Mouse (Mus musculus) gastrocnemius, postnatal 4 days (tissue): Measurements from ENCODE around the gene Tmem30c. TPM values are rescaled to one million over a fixed set of nuclear protein-coding genes. Genes with fewer than 3 reads are reported as not detected.

Experiments used
- DNase-seq, 2 experiments: peaks; one replicate each; pipeline ENCODE4 v3.0.0; 2021 to 2022; ENCODE audit warnings: low spot score in 2 of 2, mixed read lengths in 2 of 2
- total RNA-seq, 2 experiments: library from RNA; stranded (reverse); gene quantifications; 2 replicates each; pipeline ENCODE4 v1.2.3; 2021

The Tmem30c gene
- total RNA-seq, 2 experiments from 2014 or later, result not detected

DNA sequence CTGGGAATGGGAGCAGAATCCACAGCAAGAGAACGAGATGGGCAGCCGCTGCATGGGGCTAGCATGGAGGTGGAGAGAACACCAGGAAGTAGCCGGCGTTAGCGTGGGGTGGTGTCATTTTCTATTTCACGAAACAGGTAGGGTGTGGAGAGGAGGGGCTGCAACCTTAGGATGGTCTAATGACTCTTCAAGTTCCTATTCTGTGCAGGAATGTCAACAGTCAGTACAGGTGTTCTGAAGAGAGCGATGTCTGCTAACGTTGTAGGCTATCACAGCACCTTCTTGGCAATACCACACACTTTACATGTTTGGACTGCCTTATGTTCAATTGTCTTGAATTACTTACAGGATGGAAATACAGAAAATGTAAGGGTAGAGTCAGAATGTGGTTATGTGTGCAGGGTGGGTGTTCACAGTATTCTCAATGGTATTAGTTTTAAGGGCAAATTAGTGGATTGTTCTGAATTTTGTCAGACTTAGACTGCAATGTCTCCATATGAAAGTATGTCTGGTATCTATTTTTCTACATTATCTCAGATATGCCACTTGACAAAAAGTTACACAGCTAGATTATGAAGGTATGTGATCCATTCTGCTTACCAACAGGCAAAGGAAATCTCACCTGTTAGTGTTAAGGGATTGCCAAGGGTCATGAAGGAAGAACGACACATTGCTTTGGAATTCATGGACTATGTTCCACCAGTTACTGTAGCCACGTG is 2.7 kb upstream of the Tmem30c start:
- DNase-seq, result no peak

DNA sequence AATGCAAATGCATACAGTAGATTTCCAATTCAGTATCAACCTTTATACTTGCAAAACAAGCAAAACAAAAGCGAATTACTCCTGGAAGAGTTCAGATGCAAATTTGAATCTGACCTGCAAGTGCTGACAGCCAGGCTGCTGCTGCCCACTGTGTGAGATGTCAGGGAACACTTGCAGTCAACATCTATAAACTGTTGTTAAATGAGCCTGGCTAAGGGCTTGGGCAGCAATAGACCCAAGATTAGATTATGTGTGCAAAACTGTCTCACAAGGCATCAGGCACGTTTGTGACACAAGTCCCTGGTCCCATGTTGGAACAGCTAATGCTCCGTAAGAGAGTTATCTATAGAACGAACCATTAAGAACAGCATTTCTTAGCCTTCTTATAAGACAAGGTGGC is 369 bp downstream of the Tmem30c start:
- DNase-seq, result no peak

- DNase-seq, result no peak
Measured at GRCm38 (mm10) chr16:57291696-57292095, 969 bp downstream of the Tmem30c start.

- DNase-seq, result peak in 1 of 2 experiments; percentile 9
Measured at GRCm38 (mm10) chr16:57281417-57281816, 11.2 kb downstream of the Tmem30c start.

- peak in 1 of 2 experiments; percentile 19 for DNase-seq
Measured at GRCm38 (mm10) chr16:57280221-57281217, 12.1 kb downstream of the Tmem30c start.

DNA sequence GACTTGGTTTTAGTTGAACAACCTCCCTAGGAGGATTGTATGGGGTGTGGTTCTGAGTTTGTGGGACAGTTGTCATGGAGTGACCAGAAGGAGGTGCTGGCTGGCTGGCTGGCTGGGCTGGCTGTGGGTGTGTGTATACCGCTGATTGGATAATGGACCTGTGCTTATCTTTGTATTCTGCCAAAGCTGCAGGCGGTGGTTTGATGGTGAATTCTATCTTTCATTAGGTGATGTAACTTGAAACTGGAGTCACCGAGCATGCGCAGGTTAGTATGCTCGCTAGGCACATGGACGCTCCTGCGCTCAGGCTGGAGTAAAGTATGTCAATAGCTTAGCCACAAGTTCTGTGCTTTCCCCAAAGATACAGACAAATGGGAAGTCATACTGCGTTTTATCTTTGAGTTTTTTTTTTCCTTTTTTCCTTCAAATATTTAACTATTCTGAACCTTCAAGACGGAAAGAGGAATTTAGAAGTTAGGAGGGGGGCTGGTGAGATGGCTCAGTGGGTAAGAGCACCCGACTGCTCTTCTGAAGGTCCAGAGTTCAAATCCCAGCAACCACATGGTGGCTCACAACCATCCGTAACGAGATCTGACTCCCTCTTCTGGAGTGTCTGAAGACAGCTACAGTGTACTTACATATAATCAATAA is 13.6 kb downstream of the Tmem30c start:
- DNase-seq, result no peak

DNA sequence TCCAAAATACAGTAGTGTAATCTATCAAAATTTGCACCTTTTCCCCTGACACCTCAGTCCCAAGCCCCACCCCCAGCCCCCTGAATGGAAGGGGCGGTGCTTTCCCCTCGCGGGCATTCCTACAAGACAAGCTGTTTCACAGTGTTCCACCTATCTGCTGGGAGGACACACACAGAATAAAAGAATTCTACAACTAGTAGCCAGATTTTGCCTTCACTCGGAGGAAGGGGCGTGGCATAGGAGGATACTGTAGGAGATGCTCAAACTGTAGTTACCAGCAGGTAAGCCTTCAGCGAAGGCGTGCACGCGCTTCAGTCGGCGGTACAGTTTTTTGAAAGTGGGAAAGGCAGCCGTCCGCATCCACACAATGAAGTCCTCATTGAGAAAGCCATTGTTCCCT is 22.9 kb downstream of the Tmem30c start:
- no peak for DNase-seq

DNA sequence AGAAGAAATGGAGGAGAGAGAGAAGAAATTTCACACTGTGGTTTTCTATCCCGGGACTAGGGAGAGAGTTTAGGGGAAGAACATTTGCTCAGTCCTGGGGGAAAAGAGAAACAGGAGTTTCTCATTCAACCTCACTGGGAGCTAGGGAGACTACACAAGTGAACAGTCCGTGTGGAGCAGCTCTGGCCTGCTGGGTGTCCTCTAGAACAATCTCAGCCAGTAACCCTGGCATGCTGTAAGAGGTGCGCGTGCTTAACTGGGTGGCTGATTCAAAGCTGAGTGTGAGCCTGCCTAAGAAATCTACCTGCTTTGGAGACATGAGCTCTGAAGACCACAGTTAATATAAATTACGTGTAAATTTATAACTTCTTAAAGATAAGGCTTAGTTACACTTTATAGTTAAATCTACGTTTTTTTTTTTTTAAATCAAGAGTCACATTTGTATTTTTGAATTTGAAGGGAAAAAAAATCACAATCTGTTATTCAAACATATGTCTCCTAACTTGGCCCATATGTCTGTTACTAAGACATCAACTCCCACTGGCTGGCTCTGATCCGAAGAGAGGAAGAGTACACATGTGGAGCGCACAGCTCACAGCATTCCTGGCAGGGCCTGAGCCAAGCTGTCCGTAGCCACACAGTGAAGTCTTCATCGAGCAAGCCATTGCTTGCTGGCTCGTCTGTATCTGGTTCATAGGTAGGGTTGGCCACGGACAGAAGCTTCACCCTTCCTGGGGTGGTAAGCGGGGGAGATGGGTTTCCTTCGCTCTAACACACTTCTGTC is 24.4 kb downstream of the Tmem30c start:
- DNase-seq, result peak in 1 of 2 experiments; percentile 42

GRCm38 (mm10) chr16:57267068-57267467 is 25.6 kb downstream of the Tmem30c start:
- DNase-seq, result no peak

DNA sequence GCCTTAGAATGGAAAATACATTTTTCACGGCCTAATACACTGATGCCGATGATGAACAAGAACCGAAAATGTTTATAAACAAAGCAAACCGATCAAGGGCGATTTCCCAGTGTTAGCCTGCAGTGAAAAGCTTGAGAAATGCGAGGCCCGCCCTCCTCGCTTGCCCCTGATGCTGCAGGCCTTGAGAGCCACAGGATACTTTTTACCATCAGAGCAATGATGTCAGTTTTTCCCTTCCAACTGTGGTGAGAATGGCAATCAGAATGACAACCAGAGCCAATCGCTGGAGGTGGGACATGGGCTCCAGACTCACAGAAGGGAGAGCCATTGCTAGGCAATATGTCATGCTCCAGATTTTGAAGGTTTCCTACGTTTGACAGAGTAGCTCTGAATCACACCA is 32.5 kb downstream of the Tmem30c start:
- no peak for DNase-seq

DNA sequence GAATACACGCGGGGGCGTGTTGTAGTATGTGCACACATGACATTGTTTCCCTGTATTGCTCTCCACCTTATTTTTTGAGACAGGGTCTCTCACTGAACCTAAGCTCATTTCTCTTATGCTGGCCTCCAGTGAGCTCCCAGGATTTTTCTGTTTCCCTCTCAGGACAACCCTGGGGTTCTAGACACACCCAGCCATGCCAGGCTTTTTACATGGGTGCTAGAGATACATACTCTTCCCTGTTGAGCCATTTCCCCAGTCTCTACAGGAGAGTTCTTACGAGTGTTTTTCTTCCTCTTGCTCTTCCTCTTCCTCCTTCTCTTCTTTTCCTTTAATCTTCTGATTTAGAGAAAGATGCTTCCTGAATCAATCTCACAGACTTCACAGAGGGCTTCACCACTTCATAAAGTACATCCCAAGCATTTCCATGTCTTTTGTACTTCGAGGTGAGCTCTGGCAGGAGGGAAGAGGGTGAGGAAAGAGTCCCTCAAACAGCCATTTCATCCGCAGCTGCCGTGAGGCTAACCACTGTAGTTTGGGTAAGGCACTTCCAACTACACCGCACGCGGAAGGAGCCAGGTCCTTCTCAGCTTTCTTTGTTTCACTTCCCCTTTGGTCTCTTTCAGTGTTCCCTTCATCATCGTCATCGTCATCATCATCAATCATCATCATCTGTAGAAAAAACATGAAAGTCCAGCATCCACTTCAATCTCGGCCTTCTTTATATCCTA is 33.1 kb downstream of the Tmem30c start:
- no peak for DNase-seq

- DNase-seq, result no peak
Measured at GRCm38 (mm10) chr16:57251589-57252421, 40.9 kb downstream of the Tmem30c start.

DNA sequence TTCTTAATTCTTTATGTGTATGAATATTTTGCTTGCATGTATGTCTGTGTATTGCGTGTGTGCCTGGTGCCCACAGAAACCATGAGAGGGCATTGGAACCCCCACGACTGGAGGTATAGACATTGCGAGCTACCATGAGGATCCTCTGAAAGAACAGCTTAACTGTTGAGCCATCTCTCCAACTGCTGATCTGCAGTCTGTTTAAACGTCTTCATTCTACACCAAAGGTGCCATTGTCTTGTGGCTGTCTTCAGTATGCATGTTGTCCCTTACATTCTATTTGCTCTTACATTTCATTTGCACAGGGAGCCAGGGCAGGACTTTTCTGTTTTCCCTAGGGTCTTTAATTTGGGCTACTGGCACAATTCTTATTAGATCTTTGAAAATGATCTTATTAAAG is 41.7 kb downstream of the Tmem30c start:
- no peak for DNase-seq

- no peak for DNase-seq
Measured at GRCm38 (mm10) chr16:57247464-57247863, 45.2 kb downstream of the Tmem30c start.

DNA sequence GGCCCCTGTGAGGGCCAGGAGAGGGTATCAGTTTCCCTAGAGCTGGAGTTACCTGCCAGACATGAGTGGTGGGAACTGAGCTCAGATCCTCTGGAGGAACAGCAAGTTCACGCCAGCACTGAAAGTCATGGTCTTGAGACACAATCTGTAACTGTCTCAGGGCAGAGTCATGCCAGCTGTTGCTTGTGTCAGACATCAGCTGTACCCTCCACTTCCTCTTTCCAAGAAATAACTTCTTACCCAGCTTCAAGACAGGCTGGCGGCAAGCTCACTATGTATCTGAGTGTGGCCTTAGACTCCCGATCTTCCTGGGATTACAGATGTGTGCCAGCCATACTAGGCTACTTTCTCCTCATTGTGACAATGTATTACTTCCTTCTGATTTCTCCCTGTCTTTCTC is 46.1 kb downstream of the Tmem30c start:
- no peak for DNase-seq

DNA sequence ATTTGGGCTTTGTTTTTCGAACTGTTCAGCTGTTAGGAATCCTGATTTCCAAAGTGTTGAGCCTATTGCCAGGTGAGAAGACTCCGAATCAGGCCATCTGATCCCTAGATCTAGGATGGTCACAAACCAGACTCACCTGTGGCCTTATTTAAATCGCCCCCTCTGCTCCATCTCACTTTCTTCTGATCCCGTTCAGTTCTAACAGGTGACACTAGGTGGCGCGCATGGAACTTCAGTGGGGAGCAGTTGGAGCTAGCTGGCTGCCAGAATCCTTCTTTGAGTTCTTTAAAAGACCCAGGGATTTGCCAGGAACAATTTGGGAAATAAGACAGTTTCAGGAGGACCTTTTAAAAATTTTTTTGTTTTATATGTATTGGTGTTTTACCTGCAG is 48.8 kb downstream of the Tmem30c start:
- DNase-seq, result peak; percentile 79 to 85

DNA sequence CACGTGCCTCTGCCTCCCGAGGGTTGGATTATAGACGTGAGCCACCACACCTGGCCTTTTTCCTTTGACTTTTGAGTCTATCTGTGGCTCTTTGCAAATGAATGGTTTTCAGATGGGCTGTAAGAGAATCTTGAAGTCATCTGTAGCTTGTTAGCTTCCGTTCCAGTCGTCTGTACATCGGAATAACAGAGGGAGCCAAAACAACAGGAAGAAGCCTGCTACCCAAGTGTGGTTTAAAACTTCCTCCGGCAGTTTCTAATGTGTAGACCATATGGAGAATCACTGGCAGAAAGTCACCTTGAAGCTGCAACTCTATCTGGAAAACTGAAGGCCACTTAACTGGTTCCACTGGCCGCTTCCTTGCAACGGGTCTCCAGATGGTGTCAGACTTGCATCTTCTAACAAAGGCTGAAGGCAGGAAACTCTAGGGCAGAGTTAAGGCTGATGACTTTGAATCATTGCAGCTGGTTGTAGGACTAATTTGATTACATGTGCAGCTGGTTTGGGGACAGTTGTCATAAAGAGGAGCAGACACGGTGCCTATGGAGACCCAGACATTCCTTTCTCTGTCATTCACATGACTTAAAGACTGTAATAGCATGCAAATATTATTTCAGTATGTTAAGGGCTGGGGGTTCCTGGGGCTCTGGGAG is 49.3 kb downstream of the Tmem30c start:
- DNase-seq, result peak in 1 of 2 experiments; percentile 37

GRCm38 (mm10) chr16:57242857-57243204 is 49.8 kb downstream of the Tmem30c start:
- DNase-seq, result no peak
